Mouse (Mus musculus): ENCODE data around the gene Olfr1451. TPM values are rescaled to one million over a fixed set of nuclear protein-coding genes. Genes with fewer than 3 reads are reported as not detected.
"Not testable (repeated sequence)": the region's sequence is repeated elsewhere in the genome, so short reads cannot be mapped to it uniquely, and the experiment has no call there.

Gene Olfr1451
- total RNA-seq (2021): not detected
- long read RNA-seq, experiment 1: 0 reads
- long read RNA-seq, experiment 2: 0 reads

DNA sequence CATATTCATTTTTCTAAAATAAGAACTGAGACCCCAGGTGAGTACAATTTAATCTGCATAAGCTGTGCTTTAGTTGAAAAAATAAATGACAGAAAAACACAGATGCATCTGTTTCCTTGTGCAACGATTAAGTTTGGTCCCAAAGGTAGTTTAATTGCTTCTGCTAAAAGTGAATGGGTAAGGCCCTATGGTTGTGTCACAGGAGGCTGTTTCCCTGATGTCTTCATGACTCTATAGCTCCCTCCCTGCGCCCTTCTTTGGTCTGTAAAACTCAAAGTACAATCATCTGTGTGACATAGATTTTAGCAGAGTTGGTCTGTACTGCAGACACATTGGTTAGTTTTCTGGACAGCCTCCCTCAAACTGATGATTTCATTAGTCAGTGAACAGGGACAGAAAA lies at the start of gene Olfr1451:
Gene Olfr1451, plus strand, starts transcription at position 301 of the 400 bp plus-strand sequence.
- DNase-seq: no peak

DNA sequence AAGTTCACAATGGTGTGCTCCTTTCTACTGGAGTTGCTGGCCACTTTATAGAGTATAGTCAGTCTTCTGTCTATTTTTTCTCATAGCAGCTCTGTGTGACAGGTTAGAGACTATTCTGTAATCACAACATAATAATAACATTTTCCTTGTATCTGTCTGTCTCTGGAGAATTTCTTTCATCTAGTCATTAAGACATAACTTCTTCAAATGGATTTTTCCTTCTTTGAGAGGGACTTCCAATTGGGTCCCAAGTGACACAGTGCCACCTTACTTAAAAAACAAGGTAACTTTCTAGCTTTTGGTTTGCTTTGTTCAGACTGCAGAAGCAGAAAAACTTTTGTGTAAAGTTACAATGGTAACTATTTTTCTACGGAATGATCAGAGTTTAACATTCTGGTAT lies 44.9 kb upstream of the Olfr1451 start, which contains the start of gene Olfr1450:
Gene Olfr1450, plus strand, starts transcription at position 301 of the 400 bp plus-strand sequence.
- DNase-seq: no peak

DNA sequence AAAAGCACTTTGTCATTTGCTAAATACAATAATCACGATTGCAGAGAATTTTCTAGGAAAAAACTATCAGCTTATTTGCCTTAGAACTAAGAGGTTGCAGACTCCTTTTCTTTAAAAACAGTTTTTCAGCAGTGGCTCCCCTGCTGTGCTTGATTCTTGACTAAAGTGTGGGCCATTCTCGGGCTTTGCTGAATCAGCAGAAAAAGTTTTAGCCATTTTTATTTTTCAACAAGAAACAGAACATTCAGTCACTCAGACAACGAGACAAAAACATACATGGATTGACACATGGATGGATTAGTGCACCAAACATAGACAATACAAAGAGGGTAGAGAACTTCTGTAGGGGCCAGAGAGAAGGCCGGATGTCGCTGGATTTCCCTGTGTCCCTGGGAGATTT lies 24.7 kb upstream of the Olfr1451 start:
- DNase-seq: not testable (repeated sequence)

DNA sequence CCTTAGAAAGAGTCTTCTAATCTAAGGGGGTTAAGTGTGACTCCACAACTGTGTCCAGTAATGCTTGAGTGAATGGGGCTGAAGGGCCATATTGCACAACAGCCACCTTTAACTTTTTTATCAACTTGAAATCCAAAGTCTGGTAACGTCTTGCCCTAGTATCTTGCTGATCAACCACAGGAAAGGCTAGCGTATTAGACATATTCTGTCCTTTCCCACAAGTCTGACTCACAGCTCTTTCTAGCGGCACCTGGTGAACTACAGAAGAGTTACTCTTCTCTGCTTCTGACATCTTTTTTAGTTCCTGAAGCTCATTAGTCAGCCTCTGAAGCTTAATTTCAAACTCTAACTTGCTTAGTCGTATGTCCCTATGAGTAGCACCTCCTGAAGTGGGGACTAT lies 2.5 kb upstream of the Olfr1451 start:
- DNase-seq: not testable (repeated sequence)

DNA sequence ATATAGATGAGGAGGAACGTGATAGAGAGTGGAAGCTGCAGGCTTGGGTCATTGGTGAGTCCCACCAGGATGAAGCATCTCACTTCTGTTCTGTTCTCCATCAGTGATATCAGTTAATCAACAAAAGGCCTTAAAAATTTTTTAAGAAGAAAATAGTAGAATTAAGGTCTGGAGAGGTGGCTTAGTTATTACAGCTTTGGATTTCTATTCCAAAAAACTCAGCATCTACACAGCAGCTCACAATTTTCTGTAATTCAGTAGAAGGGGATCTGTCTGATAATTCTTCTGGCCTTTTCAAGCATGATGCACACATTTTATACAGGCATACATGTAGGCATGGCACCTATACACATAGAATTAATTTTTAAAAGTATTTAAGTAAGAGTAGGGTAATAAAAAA lies 33.4 kb downstream of the Olfr1451 start, which contains the start of gene Olfr1453:
Gene Olfr1453, minus strand, starts transcription at position 101 of the 400 bp plus-strand sequence.
- DNase-seq: no peak

Other genes with a start within 250 kb of the Olfr1451 start
- 1 to 10 TPM; 3.2 to 3.4 TPM for gene Cntf, start 229.4 kb upstream of the Olfr1451 start, total RNA-seq (2021)
- 10 to 100 TPM; 82.9 to 97.8 TPM for gene Zfp91, start 198.9 kb upstream of the Olfr1451 start, total RNA-seq (2021)
- gene Lpxn, start 198.8 kb upstream of the Olfr1451 start, total RNA-seq (2021): under 1 TPM; 0.36 to 0.38 TPM
- gene Gm5244, start 148.3 kb upstream of the Olfr1451 start, total RNA-seq (2021): not detected
- gene Olfr1444, start 137.7 kb upstream of the Olfr1451 start, total RNA-seq (2021): not detected
- not detected for gene Olfr1445, start 111.2 kb upstream of the Olfr1451 start, total RNA-seq (2021)
- not detected for gene Olfr1446, start 101.5 kb upstream of the Olfr1451 start, total RNA-seq (2021)
- gene Olfr1447, start 91.3 kb upstream of the Olfr1451 start, total RNA-seq (2021): not detected
- not detected for gene Olfr1448, start 70.6 kb upstream of the Olfr1451 start, total RNA-seq (2021)
- not detected for gene Olfr1449, start 64.2 kb upstream of the Olfr1451 start, total RNA-seq (2021)
- not detected for gene Olfr1450, start 44.8 kb upstream of the Olfr1451 start, total RNA-seq (2021)
- gene Olfr1453, start 33.3 kb downstream of the Olfr1451 start, total RNA-seq (2021): not detected
- gene Olfr1454, start 65.6 kb downstream of the Olfr1451 start, total RNA-seq (2021): not detected
- gene Olfr1457, start 102.9 kb downstream of the Olfr1451 start, total RNA-seq (2021): not detected
- not detected for gene Olfr1458, start 111.8 kb downstream of the Olfr1451 start, total RNA-seq (2021)
- gene Olfr1459, start 154.5 kb downstream of the Olfr1451 start, total RNA-seq (2021): not detected
- gene Olfr1461, start 168.0 kb downstream of the Olfr1451 start, total RNA-seq (2021): not detected
- not detected for gene Olfr1462, start 190.7 kb downstream of the Olfr1451 start, total RNA-seq (2021)
- gene Olfr1463, start 236.3 kb downstream of the Olfr1451 start, total RNA-seq (2021): not detected

All from gastrocnemius, postnatal 25 days (tissue).